Mouse (Mus musculus) skeletal muscle tissue, adult 2 months (tissue): Measurements from ENCODE around the gene Rer1.

Source experiments
- DNase-seq: peaks from one replicate; pipeline ENCODE4 v3.0.0-alpha.2; 2012; ENCODE audit warnings: low read depth, low spot score

Gene Rer1

DNA sequence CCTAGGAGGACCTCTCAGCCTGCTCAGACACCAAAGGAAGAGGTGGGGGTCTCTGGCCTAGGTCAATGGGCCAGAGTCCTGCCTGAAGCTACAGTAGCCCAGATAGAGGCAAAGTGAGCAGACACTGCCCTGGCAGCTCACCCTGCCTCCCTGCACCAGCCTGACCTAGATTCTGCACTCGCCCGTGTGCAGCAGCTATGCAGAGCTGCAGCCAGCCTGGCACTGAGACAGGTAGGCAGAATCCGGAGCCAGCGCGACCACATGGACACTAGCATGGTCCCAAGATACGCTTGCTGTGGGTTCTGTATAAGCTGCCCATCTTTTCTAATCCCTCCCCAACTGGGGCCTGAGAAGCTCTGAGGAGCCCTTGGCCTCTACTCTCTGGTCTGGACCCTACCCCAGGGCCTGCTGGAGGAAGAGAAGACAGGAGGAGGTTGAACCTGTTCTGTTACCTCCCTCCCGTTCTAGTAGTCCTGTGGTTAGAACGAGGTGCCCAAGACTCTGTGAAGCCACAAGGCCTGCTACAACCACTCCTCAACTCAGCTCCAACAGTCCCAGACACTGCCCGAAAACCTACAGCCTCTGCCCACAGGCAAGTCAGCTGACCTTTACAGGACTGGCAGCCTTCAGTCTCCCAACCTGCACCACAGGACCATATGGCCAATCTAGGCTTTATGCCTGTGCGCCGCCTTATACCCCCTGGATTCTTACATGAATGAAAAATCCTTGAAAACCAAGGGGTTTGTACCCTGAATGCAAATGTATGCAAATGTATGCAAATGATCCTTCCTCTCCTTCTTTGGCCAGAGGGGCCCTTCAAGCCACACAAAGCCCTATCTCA is 61.8 kb downstream of the Rer1 start:
- no peak for DNase-seq
